Mouse (Mus musculus): ENCODE measurements around the gene Exoc2.

GRCm38 (mm10) chr13:30892315-30892714 is 81.6 kb downstream of the Exoc2 start:
- TF ChIP-seq CTCF (conservative IDR thresholded peaks at IDR 0.05; ENCODE audit: low read length) (no peak), NANOG (IDR thresholded peaks at IDR 0.05; ENCODE audit: borderline replicate concordance, low read length) (no peak)

All from E14TG2a.4 (cell line).